8 mouse cellular contexts compared by ENCODE assay signal in genomic region chr9:110857781-110858472, GRCm38 (mm10). TPM values are rescaled to one million over a fixed set of nuclear protein-coding genes. Genes with fewer than 3 reads are reported as not detected.
A peak's percentile ranks its signal among the peaks of the same experiment; 100 is the strongest.
DNase-seq lines count a peak whose midpoint lies in the region; ATAC-seq and TF ChIP-seq lines count a peak whose summit lies in the region.

Gene Prss50 (plus strand): TSS chr9:110857967.

- peak within 1 kb of the TSS; percentile 54 for H3K4me2 ChIP-seq in lung, embryonic 15.5 days
- H3K4me2 ChIP-seq in limb, embryonic 12.5 days = peak within 1 kb of the TSS; percentile 59
- peak within 1 kb of the TSS; percentile 44 for H3K4me2 ChIP-seq in neural tube, embryonic 13.5 days

- peaks cover 21% of the 10 kb centered on the region for H3K27me3 ChIP-seq in lung, embryonic 15.5 days
- peaks cover 25% of the 10 kb centered on the region for H3K27me3 ChIP-seq in limb, embryonic 12.5 days
- H3K27me3 ChIP-seq in neural tube, embryonic 13.5 days = peaks cover 25% of the 10 kb centered on the region

- TF ChIP-seq POLR2A in embryonic fibroblast, embryonic 13.5 days (IDR thresholded peaks at IDR 0.05; ENCODE audit: low read depth, low read length) = no peak

- no peak within 1 kb of the TSS for H3K9ac ChIP-seq in lung, embryonic 15.5 days
- peak within 1 kb of the TSS; percentile 45 for H3K9ac ChIP-seq in limb, embryonic 12.5 days (replicated peaks)
- H3K9ac ChIP-seq in neural tube, embryonic 13.5 days = no peak within 1 kb of the TSS

- WGBS in lung, embryonic 15.5 days = 9% methylated on average over 46 of the region's 50 CpGs
- 8% methylated on average over 50 of the region's 50 CpGs for WGBS in limb, embryonic 12.5 days
- 9% methylated on average over 50 of the region's 50 CpGs for WGBS in neural tube, embryonic 13.5 days

- H3K36me3 ChIP-seq in lung, embryonic 15.5 days = no peaks in the 10 kb centered on the region
- H3K36me3 ChIP-seq in limb, embryonic 12.5 days = no peaks in the 10 kb centered on the region
- H3K36me3 ChIP-seq in neural tube, embryonic 13.5 days = no peaks in the 10 kb centered on the region

- 0 out of 2 replicates have a peak, but pooled peaks have one; percentile 2 for TF ChIP-seq CTCF in embryonic fibroblast, embryonic 13.5 days (IDR thresholded peaks at IDR 0.05; ENCODE audit: borderline replicate concordance, insufficient read depth, low read length)

- H3K4me1 ChIP-seq in lung, embryonic 15.5 days = peaks cover 5% of the 10 kb centered on the region; the same call in 1 of the 2 replicates
- no peaks in the 10 kb centered on the region for H3K4me1 ChIP-seq in embryonic fibroblast, embryonic 13.5 days (ENCODE audit: control insufficient read depth, insufficient read depth, low read length)
- H3K4me1 ChIP-seq in limb, embryonic 12.5 days (replicated peaks) = peaks cover 16% of the 10 kb centered on the region
- peaks cover 7% of the 10 kb centered on the region for H3K4me1 ChIP-seq in neural tube, embryonic 13.5 days (replicated peaks)

- H3K9me3 ChIP-seq in lung, embryonic 15.5 days = no peaks in the 10 kb centered on the region
- H3K9me3 ChIP-seq in limb, embryonic 12.5 days = no peaks in the 10 kb centered on the region
- H3K9me3 ChIP-seq in neural tube, embryonic 13.5 days = no peaks in the 10 kb centered on the region

- H3K27ac ChIP-seq in lung, embryonic 15.5 days = no peak within 1 kb of the TSS
- H3K27ac ChIP-seq in embryonic fibroblast, embryonic 13.5 days (ENCODE audit: insufficient read depth, low read length) = no peak within 1 kb of the TSS
- no peak within 1 kb of the TSS for H3K27ac ChIP-seq in limb, embryonic 12.5 days
- H3K27ac ChIP-seq in neural tube, embryonic 13.5 days (replicated peaks) = no peak within 1 kb of the TSS

- no peak for ATAC-seq in lung, embryonic 15.5 days (ENCODE audit: borderline replicate concordance, extremely low read depth, low FRiP score, low TSS enrichment)
- ATAC-seq in limb, embryonic 12.5 days (ENCODE audit: insufficient number of reproducible peaks, insufficient read depth, low FRiP score, low TSS enrichment, low read depth) = no peak
- ATAC-seq in neural tube, embryonic 13.5 days (ENCODE audit: low read depth) = no peak

- DNase-seq in lung, postnatal 14 days = no peak
- DNase-seq in right cerebral cortex, postnatal 4 days = no peak
- no peak for DNase-seq in adrenal gland, postnatal 36 days
- DNase-seq in adrenal gland, adult (ENCODE audit: inconsistent age in 2 of 2, low spot score in 1 of 2) = no peak

- peak within 1 kb of the TSS; percentile 24 for H3K4me3 ChIP-seq in lung, embryonic 15.5 days
- no peak within 1 kb of the TSS for H3K4me3 ChIP-seq in embryonic fibroblast, embryonic 13.5 days (ENCODE audit: insufficient read depth, low read length)
- peak within 1 kb of the TSS; percentile 37 for H3K4me3 ChIP-seq in limb, embryonic 12.5 days (replicated peaks)
- peak within 1 kb of the TSS; percentile 18 for H3K4me3 ChIP-seq in neural tube, embryonic 13.5 days

RNA-seq across cellular contexts. Expression of gene Prss50, which starts in this region (rescaled TPM):
- 0.14 TPM in 1 of 2 replicates, not detected in the other for polyA plus RNA-seq in lung, embryonic 15.5 days (2015; fragmentation: Nextera tagmentation; extraction: Ambion mirVana)
- polyA plus RNA-seq in embryonic fibroblast, embryonic 13.5 days (2011; ENCODE audit: insufficient read length, low read depth, missing spikeins) = not detected in 2 replicates
- polyA plus RNA-seq in limb, embryonic 12.5 days (2016; fragmentation: Nextera tagmentation; extraction: Ambion mirVana) = 0.65 and 0.72 TPM in 2 replicates
- 0.22 TPM in 1 of 2 replicates, not detected in the other for polyA plus RNA-seq in neural tube, embryonic 13.5 days (2015; fragmentation: Nextera tagmentation; extraction: Ambion mirVana)
- total RNA-seq in adrenal gland, postnatal 36 days (2021) = not detected
